Mouse (Mus musculus): Measurements from ENCODE around the gene Tmem198b. TPM values are rescaled to one million over a fixed set of nuclear protein-coding genes. Genes with fewer than 3 reads are reported as not detected.

Tmem198b gene
- polyA plus RNA-seq, 1 experiment from 2014 or later = 27.1 TPM

GRCm38 (mm10) chr10:128821358-128822056 lies 17.3 kb upstream of the Tmem198b start, which contains the start of gene Ormdl2:
Ormdl2 (minus strand) TSS chr10:128821645.
- peaks cover 43% of the 10 kb centered on the region for H3K36me3 ChIP-seq
- no peaks in the 10 kb centered on the region for H3K9me3 ChIP-seq
- ATAC-seq (ENCODE audit: low FRiP score, low read depth) = peak; percentile 99
- peak within 1 kb of the TSS; percentile 65; the same call in 1 of the 2 replicates for H3K27ac ChIP-seq
- no peaks in the 10 kb centered on the region for H3K27me3 ChIP-seq
- peaks cover 16% of the 10 kb centered on the region for H3K4me1 ChIP-seq
- H3K4me3 ChIP-seq = peak within 1 kb of the TSS; percentile 89
- WGBS = under 1% methylated on average over 46 of the region's 46 CpGs
- H3K9ac ChIP-seq = peak within 1 kb of the TSS; percentile 87
- H3K4me2 ChIP-seq (replicated peaks) = peak within 1 kb of the TSS; percentile 85

DNA sequence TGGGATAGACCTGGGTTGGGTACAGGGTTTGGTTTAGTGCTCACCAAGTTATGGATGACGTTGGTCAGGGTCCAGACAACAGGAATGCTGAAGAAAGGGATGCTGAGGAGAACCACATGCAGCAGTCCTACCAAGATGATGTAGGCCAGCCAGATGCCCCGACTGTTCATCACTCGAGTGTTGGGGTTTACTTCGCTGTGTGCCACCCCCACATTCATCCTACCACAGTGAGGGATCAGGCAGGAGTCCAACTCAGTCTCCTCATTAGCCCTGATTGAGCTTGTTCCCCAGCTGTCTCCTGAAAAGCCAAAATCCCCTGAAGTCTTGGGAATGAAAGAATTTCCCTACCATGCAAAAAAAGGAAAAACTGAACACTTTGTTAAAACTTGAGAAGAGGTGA lies 16.0 kb upstream of the Tmem198b start:
- no peaks in the 10 kb centered on the region for H3K27me3 ChIP-seq
- H3K4me1 ChIP-seq = peaks cover 16% of the 10 kb centered on the region
- no peaks in the 10 kb centered on the region for H3K9me3 ChIP-seq
- peak overlapping the region; percentile 64; the same call in 1 of the 2 replicates for H3K4me2 ChIP-seq (replicated peaks)
- peaks cover 50% of the 10 kb centered on the region for H3K36me3 ChIP-seq
- no peak overlapping the region for H3K27ac ChIP-seq
- WGBS = 86% methylated on average over 4 of the region's 4 CpGs
- no peak overlapping the region for H3K4me3 ChIP-seq
- ATAC-seq (ENCODE audit: low FRiP score, low read depth) = no peak
- H3K9ac ChIP-seq = no peak overlapping the region

DNA sequence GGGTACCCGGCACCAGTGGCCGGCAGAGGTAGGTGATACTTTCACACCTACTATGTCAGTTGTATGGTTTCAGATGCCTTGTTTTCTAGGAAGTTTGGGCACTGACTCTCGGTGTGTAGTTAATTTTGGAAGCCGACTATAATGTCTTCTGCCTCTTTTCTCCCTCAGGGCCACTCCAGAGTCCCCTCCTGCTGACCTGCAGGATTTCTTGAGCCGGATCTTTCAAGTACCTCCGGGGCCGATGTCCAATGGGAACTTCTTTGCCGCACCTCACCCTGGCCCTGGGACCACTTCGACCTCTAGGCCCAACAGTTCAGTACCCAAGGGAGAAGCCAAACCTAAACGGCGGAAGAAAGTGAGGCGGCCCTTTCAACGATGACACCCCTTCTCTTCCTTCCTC lies 12.9 kb upstream of the Tmem198b start, which contains the start of gene Sarnp:
Gene Sarnp (plus strand): TSS at position 301 of the 400 bp plus-strand sequence.
- WGBS = 89% methylated on average over 13 of the region's 13 CpGs
- H3K27me3 ChIP-seq = no peaks in the 10 kb centered on the region

GRCm38 (mm10) chr10:128807018-128807417 lies 2.8 kb upstream of the Tmem198b start:
- 95% methylated on average over 8 of the region's 8 CpGs for WGBS
- Histone ChIP-seq H3K27ac (no peak overlapping the region), H3K36me3 (peaks cover 41% of the 10 kb centered on the region), H3K4me1 (peaks cover 53% of the 10 kb centered on the region), H3K4me3 (peak overlapping the region; percentile 76), H3K9ac (peak overlapping the region; percentile 60), H3K4me2 (replicated peaks) (peak overlapping the region; percentile 78), H3K9me3 (no peaks in the 10 kb centered on the region), H3K27me3 (no peaks in the 10 kb centered on the region)
- no peak for ATAC-seq (ENCODE audit: low FRiP score, low read depth)

More for the DNA sequence above, 12.9 kb upstream of the Tmem198b start, which contains the start of gene Sarnp:
- Histone ChIP-seq H3K4me1 (peaks cover 7% of the 10 kb centered on the region; the same call in 1 of the 2 replicates), H3K4me2 (replicated peaks) (no peak within 1 kb of the TSS), H3K36me3 (peaks cover 66% of the 10 kb centered on the region), H3K9me3 (no peaks in the 10 kb centered on the region), H3K27ac (no peak within 1 kb of the TSS), H3K9ac (no peak within 1 kb of the TSS; the same call in 1 of the 2 replicates), H3K4me3 (no peak within 1 kb of the TSS)
- no peak for ATAC-seq (ENCODE audit: low FRiP score, low read depth)

- peaks cover 50% of the 10 kb centered on the region for H3K36me3 ChIP-seq
- peak overlapping the region; percentile 99 for H3K27ac ChIP-seq
- peak overlapping the region; percentile 60 for H3K9ac ChIP-seq
- peak overlapping the region; percentile 78 for H3K4me2 ChIP-seq (replicated peaks)
- H3K9me3 ChIP-seq = no peaks in the 10 kb centered on the region
- H3K27me3 ChIP-seq = no peaks in the 10 kb centered on the region
- peaks cover 55% of the 10 kb centered on the region for H3K4me1 ChIP-seq
- no peak for ATAC-seq (ENCODE audit: low FRiP score, low read depth)
- 55% methylated on average over 6 of the region's 6 CpGs for WGBS
- H3K4me3 ChIP-seq = peak overlapping the region; percentile 76
Measured at GRCm38 (mm10) chr10:128806086-128806485, 1.9 kb upstream of the Tmem198b start.

GRCm38 (mm10) chr10:128805092-128806000 lies 1.2 kb upstream of the Tmem198b start:
- Histone ChIP-seq H3K27me3 (no peaks in the 10 kb centered on the region), H3K36me3 (peaks cover 54% of the 10 kb centered on the region), H3K4me3 (peak overlapping the region; percentile 76), H3K27ac (peak overlapping the region; percentile 99), H3K9me3 (no peaks in the 10 kb centered on the region), H3K4me1 (peaks cover 55% of the 10 kb centered on the region), H3K9ac (peak overlapping the region; percentile 90), H3K4me2 (replicated peaks) (peak overlapping the region; percentile 78)
- ATAC-seq (ENCODE audit: low FRiP score, low read depth) = peak; percentile 94
- WGBS = under 1% methylated on average over 68 of the region's 70 CpGs

GRCm38 (mm10) chr10:128803771-128804270 lies 349 bp downstream of the Tmem198b start, which contains the start of gene Dnajc14:
Dnajc14 (plus strand) TSS chr10:128804062.
- H3K9ac ChIP-seq = peak within 1 kb of the TSS; percentile 90
- H3K4me3 ChIP-seq = peak within 1 kb of the TSS; percentile 76
- peaks cover 57% of the 10 kb centered on the region for H3K36me3 ChIP-seq
- H3K27ac ChIP-seq = peak within 1 kb of the TSS; percentile 99
- WGBS = under 1% methylated on average over 14 of the region's 14 CpGs
- H3K4me1 ChIP-seq = peaks cover 46% of the 10 kb centered on the region
- ATAC-seq (ENCODE audit: low FRiP score, low read depth) = no peak
- H3K9me3 ChIP-seq = no peaks in the 10 kb centered on the region
- H3K4me2 ChIP-seq (replicated peaks) = peak within 1 kb of the TSS; percentile 78
- no peaks in the 10 kb centered on the region for H3K27me3 ChIP-seq

- no peak for ATAC-seq (ENCODE audit: low FRiP score, low read depth)
- H3K27ac ChIP-seq = peak overlapping the region; percentile 99
- H3K4me1 ChIP-seq = peaks cover 41% of the 10 kb centered on the region
- peak overlapping the region; percentile 78 for H3K4me2 ChIP-seq (replicated peaks)
- no peaks in the 10 kb centered on the region for H3K9me3 ChIP-seq
- H3K36me3 ChIP-seq = peaks cover 57% of the 10 kb centered on the region
- H3K4me3 ChIP-seq = peak overlapping the region; percentile 76
- H3K27me3 ChIP-seq = no peaks in the 10 kb centered on the region
- peak overlapping the region; percentile 90 for H3K9ac ChIP-seq
- 10% methylated on average over 6 of the region's 6 CpGs for WGBS
Measured at GRCm38 (mm10) chr10:128803361-128803760, 809 bp downstream of the Tmem198b start.

GRCm38 (mm10) chr10:128802956-128803355 lies 1.2 kb downstream of the Tmem198b start:
- ATAC-seq (ENCODE audit: low FRiP score, low read depth) = no peak
- Histone ChIP-seq H3K4me3 (peak overlapping the region; percentile 76), H3K36me3 (peaks cover 57% of the 10 kb centered on the region), H3K9me3 (no peaks in the 10 kb centered on the region), H3K27ac (peak overlapping the region; percentile 99; the same call in 1 of the 2 replicates), H3K27me3 (no peaks in the 10 kb centered on the region), H3K4me2 (replicated peaks) (peak overlapping the region; percentile 78), H3K4me1 (peaks cover 37% of the 10 kb centered on the region), H3K9ac (peak overlapping the region; percentile 90)
- WGBS = 57% methylated on average over 4 of the region's 4 CpGs

DNA sequence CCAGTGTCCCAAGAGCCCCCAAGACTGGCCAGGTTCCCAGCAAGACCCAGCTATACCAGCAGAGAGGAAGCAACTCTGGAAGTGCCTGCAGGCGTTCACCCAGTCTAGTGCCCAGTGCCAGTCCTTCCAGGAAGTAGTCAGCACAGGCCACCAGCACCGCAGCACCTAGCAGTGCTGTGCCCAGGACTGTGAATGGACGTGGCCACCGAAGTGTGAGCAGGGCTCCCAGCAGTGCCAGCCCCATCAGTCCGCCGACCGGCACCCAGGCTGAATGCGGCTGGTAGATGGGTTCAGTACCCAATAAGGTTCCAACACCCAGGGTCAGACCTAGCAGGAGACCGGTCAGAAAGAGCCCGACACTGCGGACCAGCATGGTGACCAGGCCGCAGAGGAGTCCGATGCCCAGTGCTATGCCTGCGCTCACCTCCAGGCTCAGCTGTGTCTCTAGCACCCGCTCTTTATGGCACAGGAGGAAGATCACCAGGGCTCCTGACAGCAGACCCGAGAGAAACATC lies 2.1 kb downstream of the Tmem198b start:
- no peak overlapping the region for H3K27ac ChIP-seq
- H3K27me3 ChIP-seq = no peaks in the 10 kb centered on the region
- 84% methylated on average over 16 of the region's 16 CpGs for WGBS
- peak overlapping the region; percentile 78; the same call in 1 of the 2 replicates for H3K4me2 ChIP-seq (replicated peaks)
- H3K9me3 ChIP-seq = no peaks in the 10 kb centered on the region
- peak overlapping the region; percentile 90 for H3K9ac ChIP-seq
- H3K4me3 ChIP-seq = no peak overlapping the region
- no peak for ATAC-seq (ENCODE audit: low FRiP score, low read depth)
- H3K4me1 ChIP-seq = peaks cover 28% of the 10 kb centered on the region
- peaks cover 56% of the 10 kb centered on the region for H3K36me3 ChIP-seq

DNA sequence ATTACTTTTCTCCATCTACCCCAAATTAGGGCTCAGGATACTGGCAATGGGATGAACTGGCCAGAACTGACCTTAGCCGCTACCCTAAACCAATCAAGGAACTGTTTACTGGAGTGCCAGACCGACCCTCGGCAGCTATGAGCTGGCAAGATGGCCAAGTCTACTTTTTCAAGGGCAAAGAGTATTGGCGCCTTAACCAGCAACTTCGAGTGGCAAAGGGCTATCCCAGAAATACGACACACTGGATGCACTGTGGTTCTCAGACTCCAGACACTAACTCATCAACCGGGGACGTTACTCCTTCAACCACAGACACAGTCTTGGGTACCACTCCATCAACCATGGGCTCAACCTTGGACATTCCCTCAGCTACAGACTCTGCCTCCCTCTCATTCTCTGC lies 5.5 kb downstream of the Tmem198b start:
- no peaks in the 10 kb centered on the region for H3K9me3 ChIP-seq
- peaks cover 47% of the 10 kb centered on the region for H3K36me3 ChIP-seq
- no peaks in the 10 kb centered on the region for H3K27me3 ChIP-seq
- H3K4me2 ChIP-seq (replicated peaks) = no peak overlapping the region
- no peak for ATAC-seq (ENCODE audit: low FRiP score, low read depth)
- WGBS = 95% methylated on average over 8 of the region's 8 CpGs
- H3K4me1 ChIP-seq = peaks cover 17% of the 10 kb centered on the region
- no peak overlapping the region for H3K9ac ChIP-seq
- no peak overlapping the region for H3K4me3 ChIP-seq
- H3K27ac ChIP-seq = no peak overlapping the region
